Mouse (Mus musculus): ENCODE data around the gene Cd3e.

- no peak for TF ChIP-seq POLR2A (IDR thresholded peaks at IDR 0.05; ENCODE audit: borderline replicate concordance, insufficient read depth, low read length)
- no peak for TF ChIP-seq CTCF (IDR thresholded peaks at IDR 0.05; ENCODE audit: borderline replicate concordance, insufficient read depth, low read depth, low read length)
These were observed 26.4 kb downstream of the Cd3e start for GRCm38 (mm10) chr9:44983001-44983400.

Data from cerebellum, adult 2 months (tissue).